ENCODE assay signal across 8 mouse cellular contexts in the genomic region with DNA sequence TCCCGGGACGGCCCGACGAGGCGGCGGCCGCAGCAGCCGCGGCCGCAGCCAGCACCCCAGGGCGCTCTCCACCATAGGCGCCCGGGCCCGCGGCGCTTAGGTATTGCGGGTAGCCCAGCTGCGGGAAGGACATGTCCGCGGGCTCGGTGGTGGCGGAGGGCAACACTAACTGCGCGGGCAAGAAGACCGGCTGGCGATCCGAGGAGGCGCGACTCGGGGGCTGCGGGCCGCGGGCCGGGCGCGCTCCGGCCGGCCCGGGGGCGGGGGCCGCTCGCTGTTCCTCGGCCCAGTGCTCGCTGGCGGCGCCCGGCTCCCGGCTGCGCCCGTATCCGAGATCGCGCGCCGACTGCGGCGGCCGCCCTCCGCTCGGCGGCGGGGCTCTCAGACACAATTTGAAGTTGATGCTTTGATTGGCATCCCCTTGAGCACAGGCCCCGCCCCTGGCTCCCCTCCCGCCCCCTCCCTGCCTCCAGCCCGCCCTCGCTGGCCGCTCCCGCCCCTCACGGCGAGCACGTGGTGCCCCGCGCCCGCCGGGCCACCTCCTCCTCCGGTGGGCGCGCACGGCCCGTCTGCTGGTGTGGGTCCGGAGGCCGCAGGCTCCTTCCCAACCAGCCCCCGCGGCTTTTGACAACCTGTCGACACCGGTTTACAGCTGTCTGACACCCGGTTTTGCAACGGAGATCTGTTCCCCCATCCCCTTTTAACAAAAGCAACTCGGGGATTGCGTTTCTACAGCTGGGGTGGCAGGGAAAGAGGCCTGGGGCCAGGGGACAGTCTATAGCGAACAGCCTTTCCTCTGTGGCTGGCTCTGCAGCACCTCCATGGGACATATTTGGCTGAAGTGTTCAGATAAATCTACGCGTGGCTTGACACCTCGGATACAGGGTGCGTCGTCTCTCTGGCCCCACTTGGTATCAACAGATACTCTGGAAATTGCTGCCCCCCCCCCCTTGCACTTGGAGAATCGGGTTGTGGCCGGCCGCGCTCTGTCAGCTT. TPM values are rescaled to one million over a fixed set of nuclear protein-coding genes. Genes with fewer than 3 reads are reported as not detected.
DNase-seq lines count a peak whose midpoint lies in the region; ATAC-seq and TF ChIP-seq lines count a peak whose summit lies in the region.

A gene (minus strand): TSS at position 368 of the 996 bp plus-strand sequence.

- TF ChIP-seq POLR2A in limb, embryonic 14.5 days (IDR thresholded peaks at IDR 0.05; ENCODE audit: borderline replicate concordance, extremely low read depth, insufficient read depth, insufficient read length) = no peak

- H3K36me3 ChIP-seq in heart, postnatal 0 days (replicated peaks; ENCODE audit: control insufficient read depth, insufficient read depth, low read length) = no peaks in the 10 kb centered on the region
- H3K36me3 ChIP-seq in limb, embryonic 14.5 days (ENCODE audit: control insufficient read depth, insufficient read depth, low read length) = no peaks in the 10 kb centered on the region
- no peaks in the 10 kb centered on the region; the same call in 1 of the 2 replicates for H3K36me3 ChIP-seq in midbrain, embryonic 16.5 days (ENCODE audit: control insufficient read depth, insufficient read depth, low read length)

- 0 out of 2 replicates have a peak, but pooled peaks cover 2% of the 10 kb centered on the region for H3K4me1 ChIP-seq in heart, postnatal 0 days (ENCODE audit: control insufficient read depth, insufficient read depth)
- H3K4me1 ChIP-seq in limb, embryonic 14.5 days (ENCODE audit: control insufficient read depth, insufficient read depth, low read length) = peaks cover 11% of the 10 kb centered on the region
- peaks cover 19% of the 10 kb centered on the region for H3K4me1 ChIP-seq in midbrain, embryonic 16.5 days (ENCODE audit: control insufficient read depth, insufficient read depth, low read length)

- no peaks in the 10 kb centered on the region for H3K9me3 ChIP-seq in heart, postnatal 0 days (replicated peaks; ENCODE audit: control insufficient read depth, low read length)
- H3K9me3 ChIP-seq in limb, embryonic 14.5 days (ENCODE audit: control insufficient read depth, low read length) = no peaks in the 10 kb centered on the region
- no peaks in the 10 kb centered on the region for H3K9me3 ChIP-seq in midbrain, embryonic 16.5 days (replicated peaks; ENCODE audit: control insufficient read depth, low read length, poor library complexity, severe bottlenecking)

- peaks cover 100% of the 10 kb centered on the region for H3K27me3 ChIP-seq in heart, postnatal 0 days (ENCODE audit: control insufficient read depth, insufficient read depth, low read length)
- H3K27me3 ChIP-seq in limb, embryonic 14.5 days (ENCODE audit: control insufficient read depth, insufficient read depth, low read length) = peaks cover 90% of the 10 kb centered on the region
- H3K27me3 ChIP-seq in midbrain, embryonic 16.5 days (ENCODE audit: control insufficient read depth, insufficient read depth, low read depth, low read length) = peaks cover 30% of the 10 kb centered on the region

- peak within 1 kb of the TSS; percentile 79 for H3K9ac ChIP-seq in heart, postnatal 0 days (replicated peaks; ENCODE audit: low read depth, low read length)
- H3K9ac ChIP-seq in limb, embryonic 14.5 days (ENCODE audit: low read depth, low read length, severe bottlenecking) = peak within 1 kb of the TSS; percentile 81
- H3K9ac ChIP-seq in midbrain, embryonic 16.5 days (ENCODE audit: low read depth, low read length) = peak within 1 kb of the TSS; percentile 79

- DNase-seq in 3T3-L1 (ENCODE audit: low read depth, low spot score) (peak; percentile 62), adipocyte (ENCODE audit: low spot score) (peak; percentile 69), MN1 (ENCODE audit: low spot score) (no peak)
- DNase-seq in heart, postnatal 0 days (ENCODE audit: low spot score) = peak; percentile 26
- peak; percentile 65 for DNase-seq in limb, embryonic 14.5 days (ENCODE audit: low spot score)
- no peak for DNase-seq in spleen, postnatal 4 days (ENCODE audit: low spot score in 2 of 2)
- DNase-seq in cerebellum, adult 9-10 months = no peak

- H3K27ac ChIP-seq in heart, postnatal 0 days (ENCODE audit: low read depth) = peak within 1 kb of the TSS; percentile 80
- H3K27ac ChIP-seq in limb, embryonic 14.5 days (replicated peaks; ENCODE audit: low read depth, low read length) = peak within 1 kb of the TSS; percentile 75
- peak within 1 kb of the TSS; percentile 84 for H3K27ac ChIP-seq in midbrain, embryonic 16.5 days (ENCODE audit: low read length)

- WGBS in heart, postnatal 0 days = under 1% methylated on average over 64 of the region's 100 CpGs
- WGBS in limb, embryonic 14.5 days = 1% methylated on average over 54 of the region's 100 CpGs
- WGBS in midbrain, embryonic 16.5 days = under 1% methylated on average over 96 of the region's 100 CpGs

- peak; percentile 78 for ATAC-seq in heart, postnatal 0 days (ENCODE audit: insufficient read depth, low read depth)
- peak; percentile 66 for ATAC-seq in limb, embryonic 14.5 days (ENCODE audit: low FRiP score, low read depth)
- ATAC-seq in midbrain, embryonic 16.5 days = peak; percentile 63

- peak within 1 kb of the TSS; percentile 68 for H3K4me3 ChIP-seq in heart, postnatal 0 days (ENCODE audit: low read depth, low read length)
- peak within 1 kb of the TSS; percentile 62 for H3K4me3 ChIP-seq in limb, embryonic 14.5 days (replicated peaks; ENCODE audit: low read length)
- H3K4me3 ChIP-seq in midbrain, embryonic 16.5 days (ENCODE audit: low read depth, low read length) = peak within 1 kb of the TSS; percentile 53

- H3K4me2 ChIP-seq in heart, postnatal 0 days (ENCODE audit: low read depth, low read length) = peak within 1 kb of the TSS; percentile 69
- H3K4me2 ChIP-seq in limb, embryonic 14.5 days (replicated peaks; ENCODE audit: low read depth, low read length, severe bottlenecking) = peak within 1 kb of the TSS; percentile 77
- peak within 1 kb of the TSS; percentile 60 for H3K4me2 ChIP-seq in midbrain, embryonic 16.5 days (ENCODE audit: low read length)

- no peak for TF ChIP-seq EP300 in heart, postnatal 0 days (IDR thresholded peaks at IDR 0.05; ENCODE audit: low read depth)

- TF ChIP-seq CTCF in heart, postnatal 0 days (IDR thresholded peaks at IDR 0.05; ENCODE audit: low read depth) = no peak

RNA-seq across cellular contexts. Expression of the gene that starts here (rescaled TPM):
- 21.4 and 26.1 TPM in 2 replicates for total RNA-seq in heart, postnatal 0 days (2014; rRNA removed; ENCODE audit: low replicate concordance)
- polyA plus RNA-seq in heart, postnatal 0 days (2015; fragmentation: Nextera tagmentation; extraction: Ambion mirVana) = 1.4 and 1.5 TPM in 2 replicates
- 73.6 and 83.2 TPM in 2 replicates for polyA plus RNA-seq in limb, embryonic 14.5 days (2012; rRNA removed)
- polyA plus RNA-seq in limb, embryonic 14.5 days (2014; fragmentation: Nextera tagmentation; extraction: Ambion mirVana) = 7.2 and 7.4 TPM in 2 replicates
- polyA plus RNA-seq in midbrain, embryonic 16.5 days (2015; fragmentation: Nextera tagmentation; extraction: Ambion mirVana) = 9.6 and 10.3 TPM in 2 replicates

Comparison
In these comparisons a context has a peak if more than half of its experiments do, and no peak if none do; other contexts are left out.
1. DNase-seq: peak in 3T3-L1 (single experiment), adipocyte (single experiment), heart, postnatal 0 days (single experiment) and limb, embryonic 14.5 days (single experiment); none in spleen, postnatal 4 days (0 of 2), MN1 (single experiment) and cerebellum, adult 9-10 months (single experiment).
2. Peak in every context shown above with its lines, with median percentiles within 50 percentile points of each other: ATAC-seq, H3K27ac ChIP-seq, H3K4me2 ChIP-seq, H3K4me3 ChIP-seq and H3K9ac ChIP-seq.